ENCODE assay signal across 15 mouse cellular contexts in the genomic region with DNA sequence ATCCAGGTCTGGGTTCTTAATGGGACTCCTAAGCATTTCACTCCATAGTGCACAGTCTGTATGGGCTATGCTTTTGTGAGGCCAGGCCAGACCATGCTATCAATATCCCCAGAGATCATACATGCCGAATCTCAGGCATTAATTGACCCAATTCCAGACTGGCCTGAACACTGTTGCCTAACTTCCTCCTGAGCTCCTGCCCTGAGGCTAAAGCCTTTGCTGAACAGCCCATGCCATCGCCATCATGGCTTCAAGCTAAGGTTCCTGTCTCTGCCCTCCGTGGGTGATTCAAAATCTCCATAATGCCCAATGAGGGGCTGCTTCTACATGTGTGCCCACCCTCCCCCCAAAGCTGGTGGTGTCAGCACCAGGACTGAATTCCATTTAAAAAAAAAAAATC. TPM values are rescaled to one million over a fixed set of nuclear protein-coding genes. Genes with fewer than 3 reads are reported as not detected.
DNase-seq lines count a peak whose midpoint lies in the region; ATAC-seq lines count a peak whose summit lies in the region.
"Had no signal": no experiment of that assay in that cellular context is flagged by ENCODE, and none has a peak within 500 bp of the region (broad histone marks: within the 10 kb centered on the region; RNA-seq: fewer than 3 reads in every experiment).

No protein-coding gene starts in this region.

- peaks cover 14% of the 10 kb centered on the region for H3K36me3 ChIP-seq in liver, embryonic 11.5 days (ENCODE audit: control insufficient read depth, insufficient read depth, low read length)
- H3K36me3 ChIP-seq in liver, embryonic 12.5 days, result peaks cover 44% of the 10 kb centered on the region
- H3K36me3 ChIP-seq in midbrain, embryonic 14.5 days (ENCODE audit: control insufficient read depth, insufficient read depth, low read length), result peaks cover 21% of the 10 kb centered on the region

- 38% methylated on average over 3 of the region's 3 CpGs for WGBS in liver, embryonic 11.5 days
- WGBS in liver, embryonic 12.5 days (ENCODE audit: insufficient replicate concordance), result 20% methylated on average over 3 of the region's 3 CpGs
- 18% methylated on average over 3 of the region's 3 CpGs for WGBS in midbrain, embryonic 14.5 days

- peak; percentile 11 for ATAC-seq in liver, embryonic 11.5 days (replicated peaks; ENCODE audit: low FRiP score)
- peak; percentile 13; the same call in 1 of the 2 replicates for ATAC-seq in erythroblast, adult 5-6 weeks (replicated peaks; ENCODE audit: low FRiP score, poor library complexity, severe bottlenecking)
- peak; percentile 9; the same call in 1 of the 2 replicates for ATAC-seq in liver, embryonic 12.5 days
- peak; percentile 31 for ATAC-seq in midbrain, embryonic 14.5 days (ENCODE audit: low FRiP score, low TSS enrichment)

- peak overlapping the region; percentile 54 for H3K4me2 ChIP-seq in liver, embryonic 11.5 days
- H3K4me2 ChIP-seq in liver, embryonic 12.5 days, result peak overlapping the region; percentile 72
- H3K4me2 ChIP-seq in midbrain, embryonic 14.5 days (ENCODE audit: low read length), result peak overlapping the region; percentile 27; the same call in 1 of the 2 replicates
- H3K4me2 ChIP-seq: limb, embryonic 15.5 days had no signal

- H3K27ac ChIP-seq in liver, embryonic 11.5 days (ENCODE audit: low read depth, low read length), result peak overlapping the region; percentile 82
- peak overlapping the region; percentile 98 for H3K27ac ChIP-seq in liver, embryonic 12.5 days
- peak overlapping the region; percentile 82 for H3K27ac ChIP-seq in midbrain, embryonic 14.5 days (replicated peaks; ENCODE audit: low read depth, low read length)
- H3K27ac ChIP-seq: heart, adult 2 months; limb, embryonic 15.5 days had no signal

- H3K27me3 ChIP-seq in liver, embryonic 11.5 days (replicated peaks; ENCODE audit: control insufficient read depth, insufficient read depth, low read length), result peaks cover 19% of the 10 kb centered on the region
- H3K27me3 ChIP-seq in liver, embryonic 12.5 days (replicated peaks), result peaks cover 17% of the 10 kb centered on the region
- H3K27me3 ChIP-seq in midbrain, embryonic 14.5 days (ENCODE audit: control insufficient read depth, insufficient read depth, low read length), result peaks cover 10% of the 10 kb centered on the region; the same call in 1 of the 2 replicates

- no peaks in the 10 kb centered on the region for H3K9me3 ChIP-seq in liver, embryonic 11.5 days (ENCODE audit: control insufficient read depth, low read length)
- no peaks in the 10 kb centered on the region for H3K9me3 ChIP-seq in liver, embryonic 12.5 days (replicated peaks)
- H3K9me3 ChIP-seq in midbrain, embryonic 14.5 days (ENCODE audit: control insufficient read depth, low read length), result no peaks in the 10 kb centered on the region
- H3K9me3 ChIP-seq: limb, embryonic 15.5 days had no signal

- DNase-seq in liver, embryonic 11.5 days (ENCODE audit: low spot score), result no peak
- DNase-seq in liver, result no peak
- peak; percentile 27 for DNase-seq in midbrain, embryonic 14.5 days
- no peak for DNase-seq in cerebellum, postnatal 4 days (ENCODE audit: low spot score in 2 of 2)
- DNase-seq in cerebellum, adult 8-10 months, result no peak
- no peak for DNase-seq in kidney, adult 18-20 months
- DNase-seq: cerebellum, adult 18-20 months; heart, adult 2 months; heart, postnatal 4 days; kidney, adult 2 months; lung, postnatal 36 days; thymus, postnatal 36 days had no signal

- H3K9ac ChIP-seq in liver, embryonic 11.5 days (ENCODE audit: low read depth, low read length), result peak overlapping the region; percentile 49
- H3K9ac ChIP-seq in liver, embryonic 12.5 days, result peak overlapping the region; percentile 75
- no peak overlapping the region for H3K9ac ChIP-seq in midbrain, embryonic 14.5 days (replicated peaks; ENCODE audit: low read length)
- H3K9ac ChIP-seq: limb, embryonic 15.5 days had no signal

- H3K4me3 ChIP-seq in liver, embryonic 11.5 days (ENCODE audit: low read depth, low read length), result peak overlapping the region; percentile 3; the same call in 1 of the 2 replicates
- H3K4me3 ChIP-seq in liver, embryonic 12.5 days, result peak overlapping the region; percentile 40
- H3K4me3 ChIP-seq in midbrain, embryonic 14.5 days (replicated peaks; ENCODE audit: low read depth, low read length), result no peak overlapping the region
- H3K4me3 ChIP-seq: heart, adult 2 months; limb, embryonic 15.5 days had no signal

- peaks cover 31% of the 10 kb centered on the region for H3K4me1 ChIP-seq in liver, embryonic 11.5 days (replicated peaks; ENCODE audit: control insufficient read depth, insufficient read depth, low read length)
- peaks cover 66% of the 10 kb centered on the region for H3K4me1 ChIP-seq in liver, embryonic 12.5 days
- H3K4me1 ChIP-seq in midbrain, embryonic 14.5 days (ENCODE audit: control insufficient read depth, insufficient read depth, low read length), result peaks cover 40% of the 10 kb centered on the region

RNA-seq across cellular contexts. Expression of a gene that starts 2.8 kb away (rescaled TPM):
- polyA plus RNA-seq in liver, embryonic 11.5 days (2014; fragmentation: Nextera tagmentation; extraction: Ambion mirVana), result 8.9 and 9.7 TPM in 2 replicates
- 110 and 112 TPM in 2 replicates for total RNA-seq in erythroblast, adult 5-6 weeks (2015; ENCODE audit: low replicate concordance)
- 181 and 200 TPM in 2 replicates for total RNA-seq in erythroblast, adult 5-6 weeks (2017; ENCODE audit: low replicate concordance)
- polyA plus RNA-seq in liver, embryonic 12.5 days (2016; fragmentation: Nextera tagmentation; extraction: Ambion mirVana), result 26.8 and 28.4 TPM in 2 replicates
- polyA plus RNA-seq in midbrain, embryonic 14.5 days (2014; fragmentation: Nextera tagmentation; extraction: Ambion mirVana), result 3.9 and 4.4 TPM in 2 replicates
- total RNA-seq: heart, adult 2 months had no signal

RNA-seq across cellular contexts. Expression of a gene that starts 16.8 kb away (rescaled TPM):
- 152 and 155 TPM in 2 replicates for polyA plus RNA-seq in liver, embryonic 11.5 days (2014; fragmentation: Nextera tagmentation; extraction: Ambion mirVana)
- 12.1 and 15.0 TPM in 2 replicates for total RNA-seq in erythroblast, adult 5-6 weeks (2015; ENCODE audit: low replicate concordance)
- 24.8 and 28.3 TPM in 2 replicates for total RNA-seq in erythroblast, adult 5-6 weeks (2017; ENCODE audit: low replicate concordance)
- 125 and 130 TPM in 2 replicates for polyA plus RNA-seq in liver, embryonic 12.5 days (2016; fragmentation: Nextera tagmentation; extraction: Ambion mirVana)
- polyA plus RNA-seq in midbrain, embryonic 14.5 days (2014; fragmentation: Nextera tagmentation; extraction: Ambion mirVana), result 46.6 and 54.1 TPM in 2 replicates

RNA-seq across cellular contexts. Expression of a gene that starts 18.0 kb away (rescaled TPM):
- polyA plus RNA-seq in liver, embryonic 11.5 days (2014; fragmentation: Nextera tagmentation; extraction: Ambion mirVana), result 9.1 and 11.8 TPM in 2 replicates
- 11.0 and 11.1 TPM in 2 replicates for total RNA-seq in erythroblast, adult 5-6 weeks (2015; ENCODE audit: low replicate concordance)
- total RNA-seq in erythroblast, adult 5-6 weeks (2017; ENCODE audit: low replicate concordance), result 9.9 and 12.8 TPM in 2 replicates
- 7.2 TPM in 2 replicates for polyA plus RNA-seq in liver, embryonic 12.5 days (2016; fragmentation: Nextera tagmentation; extraction: Ambion mirVana)
- polyA plus RNA-seq in midbrain, embryonic 14.5 days (2014; fragmentation: Nextera tagmentation; extraction: Ambion mirVana), result 27.7 and 31.5 TPM in 2 replicates

RNA-seq across cellular contexts. Expression of a gene that starts 37.0 kb away (rescaled TPM):
- polyA plus RNA-seq in liver, embryonic 11.5 days (2014; fragmentation: Nextera tagmentation; extraction: Ambion mirVana), result 0.25 TPM in 2 replicates
- total RNA-seq in erythroblast, adult 5-6 weeks (2015; ENCODE audit: low replicate concordance), result 2.3 and 3.6 TPM in 2 replicates
- 4.3 and 4.9 TPM in 2 replicates for total RNA-seq in erythroblast, adult 5-6 weeks (2017; ENCODE audit: low replicate concordance)
- 0.12 TPM in 2 replicates for polyA plus RNA-seq in liver, embryonic 12.5 days (2016; fragmentation: Nextera tagmentation; extraction: Ambion mirVana)
- 1.9 and 2.0 TPM in 2 replicates for polyA plus RNA-seq in midbrain, embryonic 14.5 days (2014; fragmentation: Nextera tagmentation; extraction: Ambion mirVana)

RNA-seq across cellular contexts. Expression of a gene that starts 49.5 kb away (rescaled TPM):
- 0.08 and 0.73 TPM in 2 replicates for polyA plus RNA-seq in liver, embryonic 11.5 days (2014; fragmentation: Nextera tagmentation; extraction: Ambion mirVana)
- total RNA-seq in erythroblast, adult 5-6 weeks (2015; ENCODE audit: low replicate concordance), result 8.3 and 18.6 TPM in 2 replicates
- total RNA-seq in erythroblast, adult 5-6 weeks (2017; ENCODE audit: low replicate concordance), result 29.9 and 35.8 TPM in 2 replicates
- 1.3 and 1.4 TPM in 2 replicates for polyA plus RNA-seq in liver, embryonic 12.5 days (2016; fragmentation: Nextera tagmentation; extraction: Ambion mirVana)
- 0.84 and 0.96 TPM in 2 replicates for polyA plus RNA-seq in midbrain, embryonic 14.5 days (2014; fragmentation: Nextera tagmentation; extraction: Ambion mirVana)
